Mouse (Mus musculus) 416B (cell line): ENCODE data around the gene Gsg1l2.
A peak's percentile ranks its signal among the peaks of the same experiment; 100 is the strongest.

Experiments used
- DNase-seq: peaks from one replicate; pipeline ENCODE4 v3.0.0; 2011; ENCODE audit warnings: low read depth

Gene Gsg1l2

GRCm38 (mm10) chr11:67819604-67820003, 45.2 kb downstream of the Gsg1l2 start:
- DNase-seq: peak; percentile 37

GRCm38 (mm10) chr11:67820221-67820620, 45.8 kb downstream of the Gsg1l2 start:
- DNase-seq: peak; percentile 44

DNA sequence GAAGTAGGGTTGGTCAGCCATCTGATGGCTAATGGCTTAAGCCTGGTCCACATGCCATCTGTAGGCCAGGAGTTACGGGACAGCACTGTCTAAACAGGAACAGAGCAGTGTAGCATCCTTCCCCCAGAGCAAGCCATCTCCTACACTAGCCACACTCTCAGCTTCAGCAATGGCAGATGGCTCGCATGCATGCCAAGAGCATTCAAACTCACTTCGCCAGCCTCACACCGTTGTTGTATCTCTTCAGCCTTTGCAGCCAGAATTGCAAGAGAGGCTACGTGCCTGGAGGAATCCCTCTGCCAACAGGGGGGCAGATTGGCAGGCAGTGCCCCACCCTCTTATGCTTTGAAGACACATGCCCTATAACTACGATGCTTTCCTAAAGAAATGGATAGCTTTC, 47.2 kb downstream of the Gsg1l2 start:
- no peak for DNase-seq

DNA sequence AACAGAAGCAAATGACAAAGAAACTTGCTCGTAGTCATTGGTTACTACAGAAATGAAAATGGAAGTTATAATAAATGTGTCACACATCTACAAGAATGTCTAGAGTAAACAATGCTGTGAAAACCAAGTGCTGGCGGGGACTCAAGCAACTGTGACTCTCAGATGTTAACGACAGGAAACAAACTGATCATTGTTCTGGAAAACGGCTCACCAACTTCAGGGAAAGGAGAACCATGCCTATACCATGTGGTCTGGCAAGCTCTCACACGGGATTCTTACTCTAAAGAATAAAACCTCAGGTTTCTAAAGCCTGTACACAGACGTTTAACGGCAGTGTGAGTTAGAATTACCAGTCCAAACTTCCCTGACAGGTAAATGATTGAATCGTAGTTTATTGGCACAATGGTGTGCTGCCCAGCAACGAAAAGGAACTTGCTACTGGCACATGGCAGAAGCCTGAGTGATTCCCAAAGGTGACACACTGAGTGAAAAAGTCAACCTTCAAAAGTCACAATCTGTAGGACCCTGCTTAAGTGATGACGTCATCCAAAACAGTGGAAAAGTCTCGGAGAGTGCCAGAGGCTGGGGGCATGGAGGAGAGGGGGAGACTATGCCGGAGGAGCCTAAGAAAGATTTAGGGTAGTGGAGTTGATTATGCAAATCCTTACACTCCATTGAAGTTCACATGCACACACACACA, 54.1 kb downstream of the Gsg1l2 start:
- no peak for DNase-seq

- DNase-seq: no peak
Observed at GRCm38 (mm10) chr11:67829530-67829929, 55.1 kb downstream of the Gsg1l2 start.

- DNase-seq: no peak
Observed at GRCm38 (mm10) chr11:67831820-67832219, 57.4 kb downstream of the Gsg1l2 start.

- DNase-seq: no peak
Observed at GRCm38 (mm10) chr11:67835408-67836078, 61.1 kb downstream of the Gsg1l2 start.
